Mouse (Mus musculus): ENCODE data around the gene Cyp4a12a.
"Not testable (repeated sequence)": the region's sequence is repeated elsewhere in the genome, so short reads cannot be mapped to it uniquely, and the experiment has no call there.

GRCm38 (mm10) chr4:115298746-115299145 lies at the start of gene Cyp4a12a:
- TF ChIP-seq GATA1 (IDR thresholded peaks at IDR 0.05; ENCODE audit: borderline replicate concordance, low read length); FLI1 (IDR thresholded peaks at IDR 0.05; ENCODE audit: low read length): not testable (repeated sequence)
